Mouse (Mus musculus): ENCODE measurements around the gene Man2a1.

- no peak for TF ChIP-seq CTCF (IDR thresholded peaks at IDR 0.05; ENCODE audit: control insufficient read depth, insufficient read depth, insufficient read length)
- TF ChIP-seq MYOG (IDR thresholded peaks at IDR 0.05; ENCODE audit: control insufficient read depth, extremely low read depth, insufficient read length), result no peak
- no peak for TF ChIP-seq MAX (IDR thresholded peaks at IDR 0.05)
- TF ChIP-seq USF1 (IDR thresholded peaks at IDR 0.05; ENCODE audit: low read depth), result no peak
Measured at GRCm38 (mm10) chr17:64737918-64738317, 137.4 kb downstream of the Man2a1 start.

Data from C2C12 (cell line).